Mouse (Mus musculus): ENCODE data around the gene Capzb. TPM values are rescaled to one million over a fixed set of nuclear protein-coding genes. Genes with fewer than 3 reads are reported as not detected.

Gene Capzb
- polyA plus RNA-seq, 1 experiment: 130 TPM

DNA sequence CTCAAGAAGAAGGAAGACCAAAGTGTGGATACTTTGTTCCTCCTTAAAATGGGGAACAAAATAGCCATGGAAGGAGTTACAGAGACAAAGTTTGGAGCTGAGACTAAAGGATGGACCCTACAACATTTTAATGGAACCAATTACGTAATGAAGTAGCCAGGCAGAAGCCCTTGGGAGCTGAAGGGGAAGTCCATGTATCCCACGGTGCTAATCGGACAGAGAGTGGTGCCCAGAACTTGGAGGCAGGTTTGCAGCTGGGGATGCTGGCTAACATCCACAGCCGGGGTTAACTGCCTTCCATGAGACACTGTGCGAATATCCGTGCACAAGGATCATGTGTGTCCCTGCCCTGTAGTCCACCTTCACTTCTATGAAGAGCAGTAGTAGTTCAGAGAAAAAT, 36.2 kb upstream of the Capzb start:
- 84% methylated on average over 6 of the region's 6 CpGs for WGBS
- H3K4me1 ChIP-seq (ENCODE audit: control insufficient read depth, insufficient read depth, insufficient read length): no peaks in the 10 kb centered on the region
- no peak overlapping the region for H3K27ac ChIP-seq (ENCODE audit: insufficient read depth, low read length)
- TF ChIP-seq CTCF (IDR thresholded peaks at IDR 0.05; ENCODE audit: extremely low read depth, insufficient read depth, insufficient read length, insufficient replicate concordance) (no peak), POLR2A (IDR thresholded peaks at IDR 0.05; ENCODE audit: low read depth, low read length) (no peak)
- no peak for DNase-seq (ENCODE audit: low read depth in 1 of 2, low spot score in 2 of 2)
- H3K4me3 ChIP-seq (ENCODE audit: extremely low read depth, insufficient read depth, insufficient read length): no peak overlapping the region
- no peaks in the 10 kb centered on the region for H3K27me3 ChIP-seq (ENCODE audit: control insufficient read depth, insufficient read depth, low read length)
- no peaks in the 10 kb centered on the region for H3K36me3 ChIP-seq (ENCODE audit: control insufficient read depth, insufficient read depth, low read length)

DNA sequence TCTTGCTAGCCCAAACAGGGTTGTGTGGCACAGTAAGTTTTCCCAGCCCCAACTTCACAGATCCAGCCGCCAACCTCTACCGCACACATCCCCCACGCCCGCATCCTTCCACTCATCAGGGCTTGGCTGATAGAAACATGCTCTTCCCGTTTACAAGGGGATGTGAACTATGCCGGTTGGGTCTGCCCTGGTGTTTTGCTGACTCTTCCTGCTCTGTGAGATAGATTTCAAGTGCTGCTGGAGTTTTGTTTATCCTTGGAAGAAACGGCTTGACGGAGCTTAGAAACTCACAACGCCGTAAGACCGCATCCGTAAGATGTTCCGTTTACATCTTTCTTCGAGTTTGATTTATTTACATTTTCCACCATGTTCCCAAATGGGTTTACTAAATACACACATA, 34.3 kb upstream of the Capzb start:
- TF ChIP-seq CTCF (IDR thresholded peaks at IDR 0.05; ENCODE audit: extremely low read depth, insufficient read depth, insufficient read length, insufficient replicate concordance) (no peak), POLR2A (IDR thresholded peaks at IDR 0.05; ENCODE audit: low read depth, low read length) (no peak)

DNA sequence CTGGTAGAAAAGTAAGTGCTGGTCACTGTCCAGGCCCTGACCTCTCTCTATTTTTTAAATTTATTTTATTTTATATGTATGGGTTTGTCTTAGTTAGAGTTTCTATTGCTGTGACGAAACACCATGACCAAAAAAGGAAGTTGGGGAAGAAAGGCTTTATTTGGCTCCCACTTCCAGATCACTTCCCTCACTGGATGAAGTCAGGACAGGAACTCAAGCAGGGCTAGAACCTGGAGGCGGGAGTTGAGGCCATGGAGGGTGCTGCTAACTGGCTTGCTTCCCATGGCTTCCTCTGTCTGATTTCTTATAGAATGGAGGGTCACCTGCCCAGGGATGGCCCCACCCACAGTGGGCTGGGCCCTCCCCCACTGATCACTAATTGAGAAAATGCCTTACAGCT, 31.6 kb upstream of the Capzb start:
- WGBS: 48% methylated on average over 2 of the region's 2 CpGs
- Histone ChIP-seq H3K4me3 (ENCODE audit: extremely low read depth, insufficient read depth, insufficient read length) (no peak overlapping the region), H3K36me3 (ENCODE audit: control insufficient read depth, insufficient read depth, low read length) (no peaks in the 10 kb centered on the region), H3K4me1 (ENCODE audit: control insufficient read depth, insufficient read depth, insufficient read length) (no peaks in the 10 kb centered on the region), H3K27me3 (ENCODE audit: control insufficient read depth, insufficient read depth, low read length) (no peaks in the 10 kb centered on the region), H3K27ac (ENCODE audit: insufficient read depth, low read length) (no peak overlapping the region)
- DNase-seq (ENCODE audit: low read depth in 1 of 2, low spot score in 2 of 2): no peak
- no peak for TF ChIP-seq POLR2A (IDR thresholded peaks at IDR 0.05; ENCODE audit: low read depth, low read length)
- TF ChIP-seq CTCF (IDR thresholded peaks at IDR 0.05; ENCODE audit: extremely low read depth, insufficient read depth, insufficient read length, insufficient replicate concordance): no peak

More for the DNA sequence above, 34.3 kb upstream of the Capzb start:
- DNase-seq (ENCODE audit: low read depth in 1 of 2, low spot score in 2 of 2): no peak
- Histone ChIP-seq H3K27me3 (ENCODE audit: control insufficient read depth, insufficient read depth, low read length) (no peaks in the 10 kb centered on the region), H3K27ac (ENCODE audit: insufficient read depth, low read length) (no peak overlapping the region), H3K36me3 (ENCODE audit: control insufficient read depth, insufficient read depth, low read length) (no peaks in the 10 kb centered on the region), H3K4me3 (ENCODE audit: extremely low read depth, insufficient read depth, insufficient read length) (no peak overlapping the region), H3K4me1 (ENCODE audit: control insufficient read depth, insufficient read depth, insufficient read length) (no peaks in the 10 kb centered on the region)
- WGBS: 80% methylated on average over 14 of the region's 14 CpGs

DNA sequence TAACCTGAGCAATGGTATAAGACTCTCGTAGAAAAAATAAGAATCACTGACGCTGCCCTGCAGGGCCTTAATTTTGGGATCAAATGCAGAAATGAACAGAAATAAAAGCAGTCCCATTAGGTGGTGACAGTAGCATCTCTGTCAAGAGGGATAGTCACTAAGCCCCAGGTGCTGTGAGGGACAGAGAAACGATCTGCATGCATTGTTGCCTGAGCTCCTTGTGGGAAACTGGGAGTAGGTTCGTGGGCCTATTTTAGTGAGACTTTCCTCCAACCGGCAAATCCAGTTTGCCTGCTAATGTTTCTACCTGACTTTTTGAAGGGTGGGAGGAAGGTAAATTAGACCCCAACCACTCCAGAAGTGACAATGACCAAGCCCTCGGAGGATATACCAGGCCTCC, 28.6 kb upstream of the Capzb start:
- TF ChIP-seq POLR2A (IDR thresholded peaks at IDR 0.05; ENCODE audit: low read depth, low read length) (no peak), CTCF (IDR thresholded peaks at IDR 0.05; ENCODE audit: extremely low read depth, insufficient read depth, insufficient read length, insufficient replicate concordance) (no peak)
- Histone ChIP-seq H3K4me3 (ENCODE audit: extremely low read depth, insufficient read depth, insufficient read length) (no peak overlapping the region), H3K36me3 (ENCODE audit: control insufficient read depth, insufficient read depth, low read length) (no peaks in the 10 kb centered on the region), H3K27ac (ENCODE audit: insufficient read depth, low read length) (no peak overlapping the region), H3K27me3 (ENCODE audit: control insufficient read depth, insufficient read depth, low read length) (no peaks in the 10 kb centered on the region), H3K4me1 (ENCODE audit: control insufficient read depth, insufficient read depth, insufficient read length) (peaks cover 5% of the 10 kb centered on the region; the same call in 1 of the 2 replicates)
- WGBS: 88% methylated on average over 6 of the region's 6 CpGs
- DNase-seq (ENCODE audit: low read depth in 1 of 2, low spot score in 2 of 2): no peak

DNA sequence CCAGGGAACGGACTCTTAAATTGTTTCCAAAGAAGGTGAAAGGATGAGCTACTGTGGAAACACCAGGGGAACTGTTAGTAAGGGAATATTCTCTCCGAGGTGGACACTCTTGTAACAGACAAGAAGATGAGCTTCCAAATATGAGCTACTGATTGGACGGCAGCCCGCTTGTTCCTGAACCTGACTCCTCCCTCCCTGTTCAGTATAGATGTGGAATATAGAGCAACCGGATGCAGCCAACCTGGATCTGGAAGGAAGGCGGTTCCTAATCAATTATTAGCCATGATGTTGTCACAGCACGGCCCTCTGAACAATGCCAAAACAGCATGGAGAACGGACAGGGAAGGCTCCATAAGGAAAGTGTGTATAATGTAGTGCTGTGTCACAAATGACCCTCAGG, 27.4 kb upstream of the Capzb start:
- no peak for TF ChIP-seq POLR2A (IDR thresholded peaks at IDR 0.05; ENCODE audit: low read depth, low read length)
- no peak for TF ChIP-seq CTCF (IDR thresholded peaks at IDR 0.05; ENCODE audit: extremely low read depth, insufficient read depth, insufficient read length, insufficient replicate concordance)
- Histone ChIP-seq H3K36me3 (ENCODE audit: control insufficient read depth, insufficient read depth, low read length) (no peaks in the 10 kb centered on the region), H3K27me3 (ENCODE audit: control insufficient read depth, insufficient read depth, low read length) (no peaks in the 10 kb centered on the region), H3K4me3 (ENCODE audit: extremely low read depth, insufficient read depth, insufficient read length) (no peak overlapping the region), H3K27ac (ENCODE audit: insufficient read depth, low read length) (no peak overlapping the region), H3K4me1 (ENCODE audit: control insufficient read depth, insufficient read depth, insufficient read length) (peaks cover 5% of the 10 kb centered on the region; the same call in 1 of the 2 replicates)
- no peak for DNase-seq (ENCODE audit: low read depth in 1 of 2, low spot score in 2 of 2)
- 93% methylated on average over 8 of the region's 8 CpGs for WGBS

DNA sequence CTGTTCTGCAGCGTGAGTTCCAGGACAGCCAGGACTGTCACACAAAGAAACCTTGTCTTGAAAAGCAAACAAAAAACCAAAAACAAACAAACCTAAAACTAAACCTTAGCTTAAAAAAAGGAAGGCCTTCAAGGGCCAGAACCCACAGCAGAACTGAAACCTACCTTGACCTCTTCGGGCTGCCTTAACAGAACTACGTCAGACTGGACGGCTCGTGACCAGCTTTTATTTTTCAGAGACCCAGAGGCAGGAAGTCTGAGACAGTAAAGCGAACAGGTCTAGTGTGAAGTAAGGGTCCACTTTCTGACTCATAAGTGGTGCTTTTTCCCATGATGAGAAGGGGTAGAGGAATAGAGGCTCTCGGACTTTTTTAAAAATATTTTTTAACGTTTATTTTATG, 26.5 kb upstream of the Capzb start:
- TF ChIP-seq CTCF (IDR thresholded peaks at IDR 0.05; ENCODE audit: extremely low read depth, insufficient read depth, insufficient read length, insufficient replicate concordance) (no peak), POLR2A (IDR thresholded peaks at IDR 0.05; ENCODE audit: low read depth, low read length) (no peak)
- WGBS: 52% methylated on average over 8 of the region's 8 CpGs
- Histone ChIP-seq H3K4me1 (ENCODE audit: control insufficient read depth, insufficient read depth, insufficient read length) (peaks cover 5% of the 10 kb centered on the region; the same call in 1 of the 2 replicates), H3K4me3 (ENCODE audit: extremely low read depth, insufficient read depth, insufficient read length) (no peak overlapping the region), H3K36me3 (ENCODE audit: control insufficient read depth, insufficient read depth, low read length) (no peaks in the 10 kb centered on the region), H3K27me3 (ENCODE audit: control insufficient read depth, insufficient read depth, low read length) (no peaks in the 10 kb centered on the region), H3K27ac (ENCODE audit: insufficient read depth, low read length) (peak overlapping the region; percentile 79)
- DNase-seq (ENCODE audit: low read depth in 1 of 2, low spot score in 2 of 2): peak; percentile 43 to 65

DNA sequence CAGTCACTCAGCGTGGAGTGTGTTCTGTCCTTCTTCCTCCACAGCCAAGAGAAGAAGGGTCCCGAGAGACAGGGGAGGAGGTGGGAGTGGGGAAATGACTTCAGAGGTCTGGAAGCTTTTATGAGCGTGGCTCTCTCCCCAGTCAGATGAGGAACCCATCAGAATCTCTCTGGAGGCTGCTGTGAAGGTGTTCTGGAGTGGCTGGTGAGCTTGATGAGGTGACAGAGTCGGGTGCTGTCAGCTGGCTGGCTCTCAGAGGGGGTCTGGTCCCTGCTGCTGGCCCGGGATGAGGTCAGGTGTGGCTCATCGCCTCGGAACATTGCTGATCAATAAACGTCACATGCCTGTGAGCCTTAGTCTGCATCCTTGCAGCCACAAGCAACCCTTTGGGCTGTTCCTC, 25.6 kb upstream of the Capzb start:
- no peaks in the 10 kb centered on the region for H3K36me3 ChIP-seq (ENCODE audit: control insufficient read depth, insufficient read depth, low read length)
- no peak for DNase-seq (ENCODE audit: low read depth in 1 of 2, low spot score in 2 of 2)
- 0 out of 2 replicates have a peak overlapping the region, but pooled peaks have one; percentile 6 for H3K27ac ChIP-seq (ENCODE audit: insufficient read depth, low read length)
- TF ChIP-seq CTCF (IDR thresholded peaks at IDR 0.05; ENCODE audit: extremely low read depth, insufficient read depth, insufficient read length, insufficient replicate concordance): no peak
- TF ChIP-seq POLR2A (IDR thresholded peaks at IDR 0.05; ENCODE audit: low read depth, low read length): no peak
- H3K27me3 ChIP-seq (ENCODE audit: control insufficient read depth, insufficient read depth, low read length): no peaks in the 10 kb centered on the region
- 85% methylated on average over 8 of the region's 8 CpGs for WGBS
- no peak overlapping the region for H3K4me3 ChIP-seq (ENCODE audit: extremely low read depth, insufficient read depth, insufficient read length)
- peaks cover 5% of the 10 kb centered on the region; the same call in 1 of the 2 replicates for H3K4me1 ChIP-seq (ENCODE audit: control insufficient read depth, insufficient read depth, insufficient read length)

Measured in spleen, adult 2 months (tissue).